Mouse (Mus musculus) ES-E14 (cell line): ENCODE measurements around the gene Gm20532.

ENCODE experiments used
- CHD2 ChIP-seq: IDR thresholded peaks from 2 replicates; pipeline ENCODE4 v1.6.1; 2014; ENCODE audit warnings: mild to moderate bottlenecking, low read depth, low read length, inconsistent platforms
- HCFC1 ChIP-seq: IDR thresholded peaks from 2 replicates; pipeline ENCODE4 v1.6.1; 2012; ENCODE audit warnings: low read length, inconsistent platforms, borderline replicate concordance; ENCODE audit not compliant: insufficient read depth
- MAFK ChIP-seq: IDR thresholded peaks from 2 replicates; pipeline ENCODE4 v1.6.1; 2014; ENCODE audit warnings: mild to moderate bottlenecking, low read depth, low read length, inconsistent platforms; ENCODE audit not compliant: insufficient read depth
- ZC3H11A ChIP-seq: IDR thresholded peaks from 2 replicates; pipeline ENCODE4 v1.6.1; 2012; ENCODE audit warnings: low read depth, mild to moderate bottlenecking, inconsistent platforms, low read length, borderline replicate concordance

- TF ChIP-seq MAFK (no peak), HCFC1 (no peak), CHD2 (no peak), ZC3H11A (no peak)
Observed at GRCm38 (mm10) chr2:26590962-26591361, 4.5 kb downstream of the Gm20532 start.
